Mouse (Mus musculus): Measurements from ENCODE around the gene Krt86. TPM values are rescaled to one million over a fixed set of nuclear protein-coding genes. Genes with fewer than 3 reads are reported as not detected.

The Krt86 gene
- polyA plus RNA-seq (2014; fragmentation: Illumina TruSeq; extraction: RNeasy Lipid Tissue Mini Kit (QIAGEN cat#74804); ENCODE audit: low read depth, low replicate concordance) = not detected

DNA sequence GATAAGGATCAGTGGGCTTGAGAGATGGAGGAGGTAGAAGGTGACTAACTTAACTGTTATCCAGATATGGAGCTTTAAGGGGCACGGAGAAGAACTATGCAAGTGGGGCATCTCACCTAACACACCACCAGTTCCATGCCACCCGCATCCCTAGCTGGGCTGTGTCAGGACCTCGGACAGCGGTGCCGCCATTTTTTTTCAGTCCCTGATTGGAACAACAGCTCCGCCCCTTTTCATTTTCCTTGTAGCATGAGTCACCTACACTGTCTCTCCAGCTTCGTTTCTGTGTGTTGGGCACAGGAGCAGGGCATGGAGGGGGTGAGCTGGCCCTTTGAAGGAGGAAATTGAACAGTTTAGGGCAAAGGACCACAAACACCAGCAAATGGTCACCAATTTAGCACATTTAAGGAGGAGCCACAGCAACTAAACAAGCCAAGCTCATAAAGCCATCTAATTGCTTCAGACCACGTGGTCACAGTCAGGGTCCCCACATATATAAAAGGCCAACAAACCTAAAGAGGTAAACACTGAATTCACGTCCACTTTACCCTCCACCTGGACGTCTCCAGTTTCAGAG, at the start of gene Krt86:
Gene Krt86, plus strand, starts transcription at position 527 of the 577 bp plus-strand sequence.

DNA sequence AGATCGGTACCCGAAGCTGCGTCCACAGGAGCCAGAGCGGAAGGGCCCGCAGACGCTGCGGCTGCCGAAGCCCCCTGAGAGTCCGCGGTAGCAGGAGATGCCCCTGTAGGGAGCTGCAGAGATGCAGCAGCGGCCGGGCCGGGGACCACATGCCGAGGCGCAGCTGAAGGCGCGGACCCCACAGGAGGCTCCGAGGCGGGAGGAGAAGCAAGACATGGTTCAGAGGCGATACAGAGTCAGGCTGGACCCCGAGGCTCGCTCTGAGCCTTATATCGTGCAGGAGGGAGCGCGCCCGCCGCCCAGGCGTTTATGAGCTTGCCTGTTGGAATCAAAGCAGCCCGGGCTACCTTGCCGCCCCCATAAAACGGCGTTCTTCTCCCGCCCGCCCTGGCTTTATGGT, 34.7 kb upstream of the Krt86 start, which contains the start of gene Krt87:
Gene Krt87, minus strand, starts transcription at position 250 of the 400 bp plus-strand sequence.

DNA sequence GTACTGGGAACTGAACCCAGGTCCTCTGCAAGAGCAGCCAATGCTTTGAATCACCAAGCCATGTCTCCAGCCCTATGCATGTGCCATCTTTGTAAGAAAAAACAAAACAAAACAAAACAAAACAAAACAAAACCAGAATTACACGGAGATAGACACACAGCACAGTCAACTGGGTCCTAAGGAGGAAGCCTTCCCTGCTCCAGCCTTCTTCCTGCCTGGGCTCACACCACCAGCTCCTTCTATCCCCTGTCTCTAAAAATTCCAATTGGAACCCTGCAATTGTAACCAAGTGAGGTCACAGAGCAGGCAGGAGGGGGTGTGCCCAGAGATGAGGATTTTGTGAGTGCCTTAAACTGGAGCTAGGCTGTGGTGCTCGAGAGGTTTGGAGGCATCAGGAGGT, 25.8 kb upstream of the Krt86 start, which contains the start of gene Krt88:
Gene Krt88, plus strand, starts transcription at position 301 of the 400 bp plus-strand sequence.

DNA sequence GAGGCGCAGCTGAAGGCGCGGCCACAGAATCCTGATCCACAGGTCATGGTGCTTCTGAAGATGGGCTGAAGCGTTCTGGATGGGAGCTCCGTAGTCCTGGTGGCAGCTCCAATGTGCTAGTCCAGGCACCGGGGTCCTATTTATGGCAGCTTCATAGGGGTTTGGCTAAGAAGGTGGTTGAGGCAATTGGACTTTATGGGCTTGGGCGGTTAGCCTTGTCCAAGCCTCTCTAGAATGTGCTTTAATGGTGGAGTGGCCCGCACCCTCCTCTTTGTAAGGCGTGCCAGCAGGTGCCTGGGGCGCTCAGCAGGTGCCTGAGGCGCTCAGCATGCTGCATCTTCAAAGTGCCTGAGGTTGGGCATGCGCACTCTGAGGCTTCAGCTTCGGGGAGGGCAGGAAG, 9.6 kb upstream of the Krt86 start, which contains the start of gene Krt81:
Gene Krt81, minus strand, starts transcription at position 101 of the 400 bp plus-strand sequence.

DNA sequence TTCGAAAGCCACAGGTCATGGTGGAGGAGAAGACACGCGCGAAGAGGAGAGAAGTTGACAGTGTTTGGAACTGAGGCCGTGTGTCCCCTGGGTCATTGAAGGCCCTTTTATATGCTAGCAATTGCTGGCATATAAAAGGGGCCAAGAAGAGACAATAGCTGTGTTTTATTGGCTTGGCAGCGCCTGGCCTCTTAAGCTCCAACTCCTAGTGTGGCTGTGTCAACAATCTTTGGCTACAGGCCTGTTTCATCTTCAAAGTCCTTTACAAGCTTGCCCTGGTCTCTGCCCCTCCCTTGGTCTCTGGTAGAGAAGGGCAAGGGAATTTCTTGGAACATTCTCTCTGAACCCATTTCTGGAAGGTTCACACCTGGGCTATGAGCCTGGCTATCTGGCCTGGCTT, 18.2 kb downstream of the Krt86 start, which contains the start of gene Krt83:
Gene Krt83, minus strand, starts transcription at position 82 of the 400 bp plus-strand sequence.

DNA sequence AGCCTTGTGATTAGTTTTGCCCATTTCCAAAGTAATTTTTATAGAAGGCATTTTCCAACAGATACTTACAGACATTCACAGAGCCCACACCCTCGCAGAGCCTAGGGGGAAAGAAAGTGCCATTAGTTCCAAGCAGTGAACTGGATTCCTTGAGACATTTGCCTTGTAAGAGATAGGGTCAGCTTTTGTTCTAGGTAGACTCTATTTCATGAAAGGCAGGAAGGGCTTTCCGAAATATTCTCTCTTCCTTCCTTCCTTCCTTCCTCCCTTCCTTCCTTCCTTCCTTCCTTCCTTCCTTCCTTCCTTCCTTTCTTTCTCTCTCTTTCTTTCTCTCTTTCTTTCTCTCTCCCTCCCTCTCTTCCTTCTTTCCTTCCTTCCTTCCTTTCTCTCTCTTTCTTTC, 43.9 kb downstream of the Krt86 start, which contains the start of gene Gm49425:
Gene Gm49425, minus strand, starts transcription at position 101 of the 400 bp plus-strand sequence.

Other genes starting within 250 kb of the Krt86 start
- not detected for gene Grasp, start 249.3 kb upstream of the Krt86 start, polyA plus RNA-seq (2014; fragmentation: Illumina TruSeq; extraction: RNeasy Lipid Tissue Mini Kit (QIAGEN cat#74804); ENCODE audit: low read depth, low replicate concordance)
- gene Nr4a1, start 219.2 kb upstream of the Krt86 start, polyA plus RNA-seq (2014; fragmentation: Illumina TruSeq; extraction: RNeasy Lipid Tissue Mini Kit (QIAGEN cat#74804); ENCODE audit: low read depth, low replicate concordance) = 1.4 TPM
- gene Atg101, start 189.2 kb upstream of the Krt86 start, polyA plus RNA-seq (2014; fragmentation: Illumina TruSeq; extraction: RNeasy Lipid Tissue Mini Kit (QIAGEN cat#74804); ENCODE audit: low read depth, low replicate concordance) = not detected
- gene 6030408B16Rik, start 180.3 kb upstream of the Krt86 start, polyA plus RNA-seq (2014; fragmentation: Illumina TruSeq; extraction: RNeasy Lipid Tissue Mini Kit (QIAGEN cat#74804); ENCODE audit: low read depth, low replicate concordance) = 1.7 TPM
- not detected for gene Krt80, start 103.3 kb upstream of the Krt86 start, polyA plus RNA-seq (2014; fragmentation: Illumina TruSeq; extraction: RNeasy Lipid Tissue Mini Kit (QIAGEN cat#74804); ENCODE audit: low read depth, low replicate concordance)
- not detected for gene Krt7, start 62.4 kb upstream of the Krt86 start, polyA plus RNA-seq (2014; fragmentation: Illumina TruSeq; extraction: RNeasy Lipid Tissue Mini Kit (QIAGEN cat#74804); ENCODE audit: low read depth, low replicate concordance)
- gene Krt87, start 34.7 kb upstream of the Krt86 start, polyA plus RNA-seq (2014; fragmentation: Illumina TruSeq; extraction: RNeasy Lipid Tissue Mini Kit (QIAGEN cat#74804); ENCODE audit: low read depth, low replicate concordance) = not detected
- gene Krt88, start 25.7 kb upstream of the Krt86 start, polyA plus RNA-seq (2014; fragmentation: Illumina TruSeq; extraction: RNeasy Lipid Tissue Mini Kit (QIAGEN cat#74804); ENCODE audit: low read depth, low replicate concordance) = 8.2 TPM
- not detected for gene Krt81, start 9.7 kb upstream of the Krt86 start, polyA plus RNA-seq (2014; fragmentation: Illumina TruSeq; extraction: RNeasy Lipid Tissue Mini Kit (QIAGEN cat#74804); ENCODE audit: low read depth, low replicate concordance)
- gene Krt83, start 18.0 kb downstream of the Krt86 start, polyA plus RNA-seq (2014; fragmentation: Illumina TruSeq; extraction: RNeasy Lipid Tissue Mini Kit (QIAGEN cat#74804); ENCODE audit: low read depth, low replicate concordance) = not detected
- gene Gm49425, start 43.8 kb downstream of the Krt86 start, polyA plus RNA-seq (2014; fragmentation: Illumina TruSeq; extraction: RNeasy Lipid Tissue Mini Kit (QIAGEN cat#74804); ENCODE audit: low read depth, low replicate concordance) = not detected
- gene Krt84, start 59.3 kb downstream of the Krt86 start, polyA plus RNA-seq (2014; fragmentation: Illumina TruSeq; extraction: RNeasy Lipid Tissue Mini Kit (QIAGEN cat#74804); ENCODE audit: low read depth, low replicate concordance) = not detected
- not detected for gene Krt82, start 77.2 kb downstream of the Krt86 start, polyA plus RNA-seq (2014; fragmentation: Illumina TruSeq; extraction: RNeasy Lipid Tissue Mini Kit (QIAGEN cat#74804); ENCODE audit: low read depth, low replicate concordance)
- not detected for gene Krt90, start 89.5 kb downstream of the Krt86 start, polyA plus RNA-seq (2014; fragmentation: Illumina TruSeq; extraction: RNeasy Lipid Tissue Mini Kit (QIAGEN cat#74804); ENCODE audit: low read depth, low replicate concordance)
- gene Krt75, start 100.4 kb downstream of the Krt86 start, polyA plus RNA-seq (2014; fragmentation: Illumina TruSeq; extraction: RNeasy Lipid Tissue Mini Kit (QIAGEN cat#74804); ENCODE audit: low read depth, low replicate concordance) = not detected
- gene Gm5414, start 154.7 kb downstream of the Krt86 start, polyA plus RNA-seq (2014; fragmentation: Illumina TruSeq; extraction: RNeasy Lipid Tissue Mini Kit (QIAGEN cat#74804); ENCODE audit: low read depth, low replicate concordance) = not detected
- gene Gm5478, start 173.9 kb downstream of the Krt86 start, polyA plus RNA-seq (2014; fragmentation: Illumina TruSeq; extraction: RNeasy Lipid Tissue Mini Kit (QIAGEN cat#74804); ENCODE audit: low read depth, low replicate concordance) = not detected
- not detected for gene Krt6b, start 206.8 kb downstream of the Krt86 start, polyA plus RNA-seq (2014; fragmentation: Illumina TruSeq; extraction: RNeasy Lipid Tissue Mini Kit (QIAGEN cat#74804); ENCODE audit: low read depth, low replicate concordance)
- gene Krt6a, start 220.8 kb downstream of the Krt86 start, polyA plus RNA-seq (2014; fragmentation: Illumina TruSeq; extraction: RNeasy Lipid Tissue Mini Kit (QIAGEN cat#74804); ENCODE audit: low read depth, low replicate concordance) = not detected
- gene Krt5, start 239.4 kb downstream of the Krt86 start, polyA plus RNA-seq (2014; fragmentation: Illumina TruSeq; extraction: RNeasy Lipid Tissue Mini Kit (QIAGEN cat#74804); ENCODE audit: low read depth, low replicate concordance) = not detected